Mouse (Mus musculus) heart, embryonic 16.5 days (tissue): ENCODE measurements around the gene Adk. TPM values are rescaled to one million over a fixed set of nuclear protein-coding genes. Genes with fewer than 3 reads are reported as not detected.

Experiments used
- ATAC-seq: fragments of 200-750 bp; cut with Nextera tagmentation; replicated peaks from 2 replicates; pipeline ENCODE4 v1.8.0; 2017; ENCODE audit warnings: moderate number of reproducible peaks; ENCODE audit not compliant: insufficient read depth, low FRiP score; ENCODE audit errors: extremely low read depth
- H3K27ac ChIP-seq: fragments of 300-500 bp; sonication (generic); 2 replicates; pipeline ENCODE4 v1.5.1; 2014; ENCODE audit warnings: mild to moderate bottlenecking, low read length, control low read depth, moderate library complexity
- H3K27me3 ChIP-seq: fragments of 300-500 bp; sonication (generic); 2 replicates; pipeline ENCODE4 v1.6.1; 2014; ENCODE audit warnings: low read length, mixed read lengths; ENCODE audit not compliant: control insufficient read depth, insufficient read depth
- H3K36me3 ChIP-seq: fragments of 300-500 bp; sonication (generic); 2 replicates; pipeline ENCODE4 v1.6.1; 2014; ENCODE audit not compliant: control insufficient read depth, insufficient read depth
- H3K4me1 ChIP-seq: fragments of 300-500 bp; sonication (generic); 2 replicates; pipeline ENCODE4 v1.6.1; 2014; ENCODE audit warnings: low read length, mixed read lengths; ENCODE audit not compliant: control insufficient read depth, insufficient read depth
- H3K4me2 ChIP-seq: fragments of 300-500 bp; sonication (generic); 2 replicates; pipeline ENCODE4 v1.6.1; 2014; ENCODE audit warnings: low read depth, mild to moderate bottlenecking, control low read depth, low read length
- H3K4me3 ChIP-seq: fragments of 300-500 bp; sonication (generic); 2 replicates; pipeline ENCODE4 v1.5.1; 2014; ENCODE audit warnings: mild to moderate bottlenecking, control low read depth, low read length
- H3K9ac ChIP-seq: fragments of 300-500 bp; sonication (generic); 2 replicates; pipeline ENCODE4 v1.6.1; 2014; ENCODE audit warnings: low read length, control low read depth
- H3K9me3 ChIP-seq: fragments of 300-500 bp; sonication (generic); replicated peaks from 2 replicates; pipeline ENCODE4 v1.6.1; 2016; ENCODE audit warnings: low read length; ENCODE audit not compliant: control insufficient read depth
- WGBS: fragments of 180-500 bp; shearing (Covaris S2); extraction: QIAGEN DNeasy Blood & Tissue Kit; methylation state at CpG from one replicate; pipeline ENCODE4 v1.1.7; 2014; 5-methylcytosine and 5-hydroxymethylcytosine counted together
- polyA plus RNA-seq: library from polyadenylated mRNA; unstranded; fragments of >200 nt; fragmentation: Nextera tagmentation; extraction: Ambion mirVana; gene quantifications from 2 replicates; pipeline ENCODE4 v1.2.1, GENCODE M21; 2015

Adk gene
- polyA plus RNA-seq, 1 experiment from 2014 or later = 222 TPM

GRCm38 (mm10) chr14:21053151-21053550 lies 777 bp downstream of the Adk start:
- no peaks in the 10 kb centered on the region for H3K9me3 ChIP-seq
- H3K4me2 ChIP-seq = peak overlapping the region; percentile 97
- H3K4me3 ChIP-seq = peak overlapping the region; percentile 77
- no peak for ATAC-seq
- H3K9ac ChIP-seq = peak overlapping the region; percentile 82
- no peaks in the 10 kb centered on the region for H3K27me3 ChIP-seq
- peaks cover 17% of the 10 kb centered on the region for H3K4me1 ChIP-seq
- H3K36me3 ChIP-seq = no peaks in the 10 kb centered on the region
- peak overlapping the region; percentile 95; the same call in 1 of the 2 replicates for H3K27ac ChIP-seq
- WGBS = 5% methylated on average over 8 of the region's 8 CpGs

- 46% methylated on average over 7 of the region's 7 CpGs for WGBS
- no peak overlapping the region; the same call in 1 of the 2 replicates for H3K9ac ChIP-seq
Measured at GRCm38 (mm10) chr14:21053586-21053985, 1.2 kb downstream of the Adk start.

GRCm38 (mm10) chr14:21058972-21059371 lies 6.6 kb downstream of the Adk start:
- WGBS = 72% methylated on average over 2 of the region's 2 CpGs
- H3K27ac ChIP-seq = no peak overlapping the region
- H3K9me3 ChIP-seq = no peaks in the 10 kb centered on the region
- no peaks in the 10 kb centered on the region for H3K27me3 ChIP-seq
- no peak overlapping the region for H3K4me2 ChIP-seq
- no peaks in the 10 kb centered on the region for H3K4me1 ChIP-seq
- no peak for ATAC-seq
- no peak overlapping the region for H3K4me3 ChIP-seq
- H3K36me3 ChIP-seq = no peaks in the 10 kb centered on the region
- H3K9ac ChIP-seq = no peak overlapping the region

More at GRCm38 (mm10) chr14:21053586-21053985, 1.2 kb downstream of the Adk start:
- Histone ChIP-seq H3K4me3 (peak overlapping the region; percentile 77), H3K9me3 (no peaks in the 10 kb centered on the region), H3K36me3 (no peaks in the 10 kb centered on the region), H3K27me3 (no peaks in the 10 kb centered on the region), H3K4me1 (peaks cover 16% of the 10 kb centered on the region), H3K27ac (no peak overlapping the region), H3K4me2 (peak overlapping the region; percentile 97)
- no peak for ATAC-seq

GRCm38 (mm10) chr14:21062766-21063513 lies 10.6 kb downstream of the Adk start:
- no peak overlapping the region for H3K9ac ChIP-seq
- no peak overlapping the region for H3K4me3 ChIP-seq
- WGBS = 64% methylated on average over 5 of the region's 5 CpGs
- H3K27me3 ChIP-seq = no peaks in the 10 kb centered on the region
- peaks cover 10% of the 10 kb centered on the region for H3K4me1 ChIP-seq
- no peaks in the 10 kb centered on the region for H3K36me3 ChIP-seq
- no peak for ATAC-seq
- no peak overlapping the region for H3K27ac ChIP-seq
- H3K4me2 ChIP-seq = no peak overlapping the region
- H3K9me3 ChIP-seq = no peaks in the 10 kb centered on the region

GRCm38 (mm10) chr14:21064321-21064720 lies 11.9 kb downstream of the Adk start:
- Histone ChIP-seq H3K4me3 (no peak overlapping the region), H3K4me2 (no peak overlapping the region), H3K27ac (no peak overlapping the region), H3K4me1 (peaks cover 10% of the 10 kb centered on the region), H3K9ac (no peak overlapping the region), H3K36me3 (no peaks in the 10 kb centered on the region), H3K9me3 (no peaks in the 10 kb centered on the region), H3K27me3 (no peaks in the 10 kb centered on the region)
- ATAC-seq = no peak
- 11% methylated on average over 1 of the region's 1 CpGs for WGBS

- Histone ChIP-seq H3K36me3 (no peaks in the 10 kb centered on the region), H3K4me3 (no peak overlapping the region), H3K4me2 (no peak overlapping the region), H3K27me3 (no peaks in the 10 kb centered on the region), H3K9ac (no peak overlapping the region), H3K9me3 (no peaks in the 10 kb centered on the region), H3K27ac (peak overlapping the region; percentile 59), H3K4me1 (peaks cover 10% of the 10 kb centered on the region)
- WGBS = 32% methylated on average over 8 of the region's 8 CpGs
- ATAC-seq = no peak; the same call in 1 of the 2 replicates
Measured at GRCm38 (mm10) chr14:21065490-21066162, 13.3 kb downstream of the Adk start.

- Histone ChIP-seq H3K4me1 (peaks cover 18% of the 10 kb centered on the region), H3K27ac (no peak overlapping the region), H3K4me2 (no peak overlapping the region), H3K27me3 (no peaks in the 10 kb centered on the region), H3K9me3 (no peaks in the 10 kb centered on the region), H3K36me3 (no peaks in the 10 kb centered on the region), H3K9ac (no peak overlapping the region), H3K4me3 (no peak overlapping the region)
- ATAC-seq = no peak
- 86% methylated on average over 5 of the region's 5 CpGs for WGBS
Measured at GRCm38 (mm10) chr14:21069594-21069993, 17.2 kb downstream of the Adk start.

- H3K27me3 ChIP-seq = no peaks in the 10 kb centered on the region
- 31% methylated on average over 3 of the region's 3 CpGs for WGBS
- no peak overlapping the region for H3K4me2 ChIP-seq
- H3K4me1 ChIP-seq = peaks cover 27% of the 10 kb centered on the region
- no peak overlapping the region for H3K4me3 ChIP-seq
- H3K27ac ChIP-seq = peak overlapping the region; percentile 46
- no peaks in the 10 kb centered on the region for H3K36me3 ChIP-seq
- no peak for ATAC-seq
- H3K9me3 ChIP-seq = no peaks in the 10 kb centered on the region
- no peak overlapping the region for H3K9ac ChIP-seq
Measured at GRCm38 (mm10) chr14:21073981-21074380, 21.6 kb downstream of the Adk start.
